Mouse (Mus musculus): ENCODE data around the gene Rplp0. TPM values are rescaled to one million over a fixed set of nuclear protein-coding genes. Genes with fewer than 3 reads are reported as not detected.

Rplp0 gene
- 2,436 and 2,466 TPM in 2 replicates for polyA plus RNA-seq (2014; fragmentation: Nextera tagmentation; extraction: Ambion mirVana)

GRCm38 (mm10) chr5:115559237-115560101 is at the start of gene Rplp0:
Rplp0 (plus strand) TSS chr5:115559467.
- H3K4me3 ChIP-seq (ENCODE audit: low read depth, low read length): peak within 1 kb of the TSS; percentile 93
- peak within 1 kb of the TSS; percentile 99 for H3K9ac ChIP-seq (ENCODE audit: low read depth, low read length)
- WGBS: under 1% methylated on average over 78 of the region's 78 CpGs
- peaks cover 18% of the 10 kb centered on the region for H3K4me1 ChIP-seq (replicated peaks; ENCODE audit: control insufficient read depth, insufficient read depth, low read length)
- DNase-seq (ENCODE audit: low spot score) (peak; percentile 98), ATAC-seq (replicated peaks; ENCODE audit: low FRiP score) (peak; percentile 95)
- peak within 1 kb of the TSS; percentile 91 for H3K27ac ChIP-seq (ENCODE audit: low read depth, low read length)
- peak within 1 kb of the TSS; percentile 84 for H3K4me2 ChIP-seq
- no peaks in the 10 kb centered on the region for H3K27me3 ChIP-seq (replicated peaks; ENCODE audit: control insufficient read depth, insufficient read depth, low read length)
- no peaks in the 10 kb centered on the region for H3K9me3 ChIP-seq (ENCODE audit: control insufficient read depth, low read length)
- H3K36me3 ChIP-seq (ENCODE audit: control insufficient read depth, insufficient read depth, low read length): peaks cover 21% of the 10 kb centered on the region

GRCm38 (mm10) chr5:115509790-115510689 is 49.2 kb upstream of the Rplp0 start:
- Histone ChIP-seq H3K27ac (ENCODE audit: low read depth, low read length) (peak overlapping the region; percentile 13), H3K27me3 (replicated peaks; ENCODE audit: control insufficient read depth, insufficient read depth, low read length) (no peaks in the 10 kb centered on the region), H3K4me2 (peak overlapping the region; percentile 94), H3K4me1 (replicated peaks; ENCODE audit: control insufficient read depth, insufficient read depth, low read length) (peaks cover 44% of the 10 kb centered on the region), H3K9ac (ENCODE audit: low read depth, low read length) (peak overlapping the region; percentile 26), H3K4me3 (ENCODE audit: low read depth, low read length) (no peak overlapping the region), H3K9me3 (ENCODE audit: control insufficient read depth, low read length) (no peaks in the 10 kb centered on the region), H3K36me3 (ENCODE audit: control insufficient read depth, insufficient read depth, low read length) (no peaks in the 10 kb centered on the region)
- DNase-seq (ENCODE audit: low spot score) (no peak), ATAC-seq (replicated peaks; ENCODE audit: low FRiP score) (no peak)
- WGBS: 62% methylated on average over 15 of the region's 15 CpGs

- peaks cover 55% of the 10 kb centered on the region for H3K4me1 ChIP-seq (replicated peaks; ENCODE audit: control insufficient read depth, insufficient read depth, low read length)
- no peak overlapping the region for H3K27ac ChIP-seq (ENCODE audit: low read depth, low read length)
- H3K36me3 ChIP-seq (ENCODE audit: control insufficient read depth, insufficient read depth, low read length): no peaks in the 10 kb centered on the region
- no peaks in the 10 kb centered on the region for H3K9me3 ChIP-seq (ENCODE audit: control insufficient read depth, low read length)
- 81% methylated on average over 7 of the region's 7 CpGs for WGBS
- DNase-seq (ENCODE audit: low spot score): no peak
- no peak for ATAC-seq (replicated peaks; ENCODE audit: low FRiP score)
- no peaks in the 10 kb centered on the region for H3K27me3 ChIP-seq (replicated peaks; ENCODE audit: control insufficient read depth, insufficient read depth, low read length)
- no peak overlapping the region for H3K4me2 ChIP-seq
- H3K4me3 ChIP-seq (ENCODE audit: low read depth, low read length): no peak overlapping the region
- H3K9ac ChIP-seq (ENCODE audit: low read depth, low read length): no peak overlapping the region
These were observed 46.9 kb upstream of the Rplp0 start for GRCm38 (mm10) chr5:115512375-115512774.

GRCm38 (mm10) chr5:115513246-115513645 is 46.0 kb upstream of the Rplp0 start:
- no peak overlapping the region for H3K27ac ChIP-seq (ENCODE audit: low read depth, low read length)
- H3K36me3 ChIP-seq (ENCODE audit: control insufficient read depth, insufficient read depth, low read length): 0 out of 2 replicates have a peak, but pooled peaks cover 3% of the 10 kb centered on the region
- 91% methylated on average over 14 of the region's 14 CpGs for WGBS
- ATAC-seq (replicated peaks; ENCODE audit: low FRiP score) (no peak), DNase-seq (ENCODE audit: low spot score) (no peak)
- H3K9me3 ChIP-seq (ENCODE audit: control insufficient read depth, low read length): no peaks in the 10 kb centered on the region
- no peak overlapping the region for H3K4me2 ChIP-seq
- H3K4me3 ChIP-seq (ENCODE audit: low read depth, low read length): no peak overlapping the region
- H3K9ac ChIP-seq (ENCODE audit: low read depth, low read length): no peak overlapping the region
- no peaks in the 10 kb centered on the region for H3K27me3 ChIP-seq (replicated peaks; ENCODE audit: control insufficient read depth, insufficient read depth, low read length)
- peaks cover 46% of the 10 kb centered on the region for H3K4me1 ChIP-seq (replicated peaks; ENCODE audit: control insufficient read depth, insufficient read depth, low read length)

GRCm38 (mm10) chr5:115513721-115514120 is 45.5 kb upstream of the Rplp0 start:
- H3K36me3 ChIP-seq (ENCODE audit: control insufficient read depth, insufficient read depth, low read length): 0 out of 2 replicates have a peak, but pooled peaks cover 3% of the 10 kb centered on the region
- H3K4me1 ChIP-seq (replicated peaks; ENCODE audit: control insufficient read depth, insufficient read depth, low read length): peaks cover 41% of the 10 kb centered on the region
- H3K9me3 ChIP-seq (ENCODE audit: control insufficient read depth, low read length): no peaks in the 10 kb centered on the region
- WGBS: 86% methylated on average over 16 of the region's 16 CpGs
- no peak overlapping the region for H3K4me2 ChIP-seq
- no peak overlapping the region for H3K9ac ChIP-seq (ENCODE audit: low read depth, low read length)
- ATAC-seq (replicated peaks; ENCODE audit: low FRiP score) (no peak), DNase-seq (ENCODE audit: low spot score) (no peak)
- H3K27me3 ChIP-seq (replicated peaks; ENCODE audit: control insufficient read depth, insufficient read depth, low read length): no peaks in the 10 kb centered on the region
- H3K27ac ChIP-seq (ENCODE audit: low read depth, low read length): no peak overlapping the region
- no peak overlapping the region for H3K4me3 ChIP-seq (ENCODE audit: low read depth, low read length)

GRCm38 (mm10) chr5:115514346-115514745 is 44.9 kb upstream of the Rplp0 start:
- DNase-seq (ENCODE audit: low spot score) (no peak), ATAC-seq (replicated peaks; ENCODE audit: low FRiP score) (no peak)
- H3K9ac ChIP-seq (ENCODE audit: low read depth, low read length): no peak overlapping the region
- H3K4me2 ChIP-seq: peak overlapping the region; percentile 35; the same call in 1 of the 2 replicates
- WGBS: 70% methylated on average over 6 of the region's 6 CpGs
- peak overlapping the region; percentile 62; the same call in 1 of the 2 replicates for H3K27ac ChIP-seq (ENCODE audit: low read depth, low read length)
- peaks cover 3% of the 10 kb centered on the region; the same call in 1 of the 2 replicates for H3K36me3 ChIP-seq (ENCODE audit: control insufficient read depth, insufficient read depth, low read length)
- no peak overlapping the region for H3K4me3 ChIP-seq (ENCODE audit: low read depth, low read length)
- peaks cover 37% of the 10 kb centered on the region for H3K4me1 ChIP-seq (replicated peaks; ENCODE audit: control insufficient read depth, insufficient read depth, low read length)
- no peaks in the 10 kb centered on the region for H3K9me3 ChIP-seq (ENCODE audit: control insufficient read depth, low read length)
- H3K27me3 ChIP-seq (replicated peaks; ENCODE audit: control insufficient read depth, insufficient read depth, low read length): no peaks in the 10 kb centered on the region

GRCm38 (mm10) chr5:115514896-115515587 is 44.2 kb upstream of the Rplp0 start:
- peaks cover 3% of the 10 kb centered on the region; the same call in 1 of the 2 replicates for H3K36me3 ChIP-seq (ENCODE audit: control insufficient read depth, insufficient read depth, low read length)
- WGBS: 60% methylated on average over 20 of the region's 20 CpGs
- peaks cover 34% of the 10 kb centered on the region for H3K4me1 ChIP-seq (replicated peaks; ENCODE audit: control insufficient read depth, insufficient read depth, low read length)
- DNase-seq (ENCODE audit: low spot score) (no peak), ATAC-seq (replicated peaks; ENCODE audit: low FRiP score) (no peak)
- peak overlapping the region; percentile 35 for H3K4me2 ChIP-seq
- peak overlapping the region; percentile 62 for H3K27ac ChIP-seq (ENCODE audit: low read depth, low read length)
- H3K27me3 ChIP-seq (replicated peaks; ENCODE audit: control insufficient read depth, insufficient read depth, low read length): no peaks in the 10 kb centered on the region
- no peaks in the 10 kb centered on the region for H3K9me3 ChIP-seq (ENCODE audit: control insufficient read depth, low read length)
- no peak overlapping the region for H3K9ac ChIP-seq (ENCODE audit: low read depth, low read length)
- no peak overlapping the region for H3K4me3 ChIP-seq (ENCODE audit: low read depth, low read length)

All from liver, embryonic 11.5 days (tissue).